Mouse (Mus musculus): ENCODE results near the gene Arntl2.

DNA sequence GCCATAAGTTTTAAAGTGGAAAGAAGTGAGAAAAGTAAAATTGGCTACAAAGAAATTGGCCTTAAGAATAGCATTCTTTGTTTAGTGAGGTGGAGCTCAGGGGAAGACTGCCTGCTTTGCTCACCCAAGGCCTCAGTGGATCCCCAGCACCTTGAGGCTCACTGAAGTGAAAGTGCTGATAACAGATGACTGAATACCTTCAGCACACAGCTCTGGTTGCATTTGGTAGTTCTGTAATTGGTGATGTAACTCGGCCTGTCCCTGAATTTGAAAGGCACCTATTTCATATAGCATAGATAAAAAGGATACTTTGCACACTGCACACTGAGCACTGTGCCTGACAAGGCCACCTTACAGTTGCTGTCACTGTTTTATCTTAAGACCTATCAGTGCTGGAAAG lies 47.6 kb upstream of the Arntl2 start:
- TF ChIP-seq CTCF (IDR thresholded peaks at IDR 0.05; ENCODE audit: low read depth) (no peak), EP300 (IDR thresholded peaks at IDR 0.05; ENCODE audit: low read depth) (no peak)
